Comparison of ENCODE assay signal across 24 mouse cellular contexts in the genomic region with DNA sequence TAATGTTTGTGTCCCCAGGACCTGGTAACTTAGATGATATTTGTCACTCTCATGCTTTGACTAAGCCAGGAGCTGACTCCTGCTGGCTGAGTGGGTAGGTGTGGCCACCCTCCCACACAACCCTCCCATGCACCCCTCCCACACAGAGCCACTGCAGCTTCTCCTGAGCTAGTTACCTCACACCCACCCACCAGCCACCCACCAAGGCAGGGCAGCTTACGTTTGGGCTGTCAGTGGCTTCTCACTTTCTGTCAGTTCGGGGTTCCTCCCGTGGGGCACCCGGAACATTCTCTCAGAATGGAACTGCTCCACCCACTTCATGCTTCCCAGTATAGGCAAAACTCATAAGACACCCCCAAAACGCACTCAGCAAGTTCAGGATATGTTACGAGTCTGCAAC.
DNase-seq lines count a peak whose midpoint lies in the region; ATAC-seq lines count a peak whose summit lies in the region.
"Had no signal": no experiment of that assay in that cellular context is flagged by ENCODE, and none has a peak within 500 bp of the region (broad histone marks: within the 10 kb centered on the region; RNA-seq: fewer than 3 reads in every experiment).

No protein-coding gene starts in this region.

- WGBS in heart, embryonic 13.5 days = 79% methylated on average over 6 of the region's 6 CpGs
- WGBS in limb, embryonic 10.5 days = 93% methylated on average over 6 of the region's 6 CpGs

- H3K4me2 ChIP-seq in heart, embryonic 13.5 days = no peak overlapping the region
- H3K4me2 ChIP-seq: forebrain, embryonic 15.5 days; heart, embryonic 11.5 days; hindbrain, embryonic 14.5 days; liver, embryonic 12.5 days; midbrain, embryonic 13.5 days had no signal

- DNase-seq in heart, postnatal 10 days = no peak
- peak; percentile 70 for DNase-seq in right cerebral cortex, adult 18-20 months
- no peak for DNase-seq in right cerebral cortex, postnatal 14 days
- peak; percentile 39 to 57 for DNase-seq in frontal cortex, postnatal 36 days (ENCODE audit: low spot score in 2 of 2)
- no peak for DNase-seq in limb, embryonic 10.5 days (ENCODE audit: low spot score)
- DNase-seq in layer of hippocampus, postnatal 14 days (ENCODE audit: low spot score in 2 of 2) = no peak
- DNase-seq: adrenal gland, adult 2 months; adrenal gland, postnatal 36 days; cerebellum, adult 8-10 months; cerebellum, postnatal 36 days; gastrocnemius, postnatal 36 days; kidney, adult 9 months; kidney, postnatal 10 days; lung, postnatal 4 days had no signal

- 0 out of 2 replicates have a peak, but pooled peaks have one; percentile 42 for ATAC-seq in heart, embryonic 13.5 days (ENCODE audit: extremely low read depth, insufficient number of reproducible peaks, low FRiP score, low TSS enrichment)
- ATAC-seq: activated CD4-positive, CD25-positive, alpha-beta regulatory T cell, adult 4 months; forebrain, embryonic 15.5 days; intestine, postnatal 0 days; liver, embryonic 12.5 days; midbrain, embryonic 13.5 days had no signal

- peaks cover 28% of the 10 kb centered on the region for H3K27me3 ChIP-seq in heart, embryonic 13.5 days (replicated peaks)
- H3K27me3 ChIP-seq in limb, embryonic 10.5 days (ENCODE audit: low read depth, poor library complexity, severe bottlenecking) = peaks cover 53% of the 10 kb centered on the region
- H3K27me3 ChIP-seq: CH12.LX; forebrain, embryonic 15.5 days; megakaryocyte, embryonic 14.5 days; midbrain, embryonic 13.5 days had no signal

- H3K9me3 ChIP-seq in heart, embryonic 13.5 days = no peaks in the 10 kb centered on the region
- H3K9me3 ChIP-seq in limb, embryonic 10.5 days (replicated peaks) = no peaks in the 10 kb centered on the region
- H3K9me3 ChIP-seq: forebrain, embryonic 15.5 days; liver, embryonic 12.5 days; midbrain, embryonic 13.5 days had no signal

- H3K4me3 ChIP-seq in heart, embryonic 13.5 days = no peak overlapping the region
- no peak overlapping the region for H3K4me3 ChIP-seq in limb, embryonic 10.5 days
- H3K4me3 ChIP-seq: forebrain, embryonic 15.5 days; liver, embryonic 12.5 days; megakaryocyte, embryonic 14.5 days; midbrain, embryonic 13.5 days had no signal

- intact Hi-C loops in heart, postnatal 10 days (cut with DNase I) = no loop called here

- no peak overlapping the region for H3K9ac ChIP-seq in heart, embryonic 13.5 days
- H3K9ac ChIP-seq: forebrain, embryonic 15.5 days; hindbrain, embryonic 14.5 days; liver, embryonic 12.5 days; midbrain, embryonic 13.5 days had no signal

- H3K27ac ChIP-seq in heart, embryonic 13.5 days (replicated peaks) = no peak overlapping the region
- peak overlapping the region; percentile 32; the same call in 1 of the 2 replicates for H3K27ac ChIP-seq in limb, embryonic 10.5 days
- H3K27ac ChIP-seq: forebrain, embryonic 15.5 days; hindbrain, embryonic 14.5 days; liver, embryonic 12.5 days; midbrain, embryonic 13.5 days had no signal

- H3K36me3 ChIP-seq in heart, embryonic 13.5 days = no peaks in the 10 kb centered on the region
- no peaks in the 10 kb centered on the region for H3K36me3 ChIP-seq in limb, embryonic 10.5 days
- H3K36me3 ChIP-seq: forebrain, embryonic 15.5 days; liver, embryonic 12.5 days; midbrain, embryonic 13.5 days had no signal

- H3K4me1 ChIP-seq in heart, embryonic 13.5 days = no peaks in the 10 kb centered on the region
- H3K4me1 ChIP-seq in limb, embryonic 10.5 days = peaks cover 37% of the 10 kb centered on the region
- H3K4me1 ChIP-seq: liver, embryonic 12.5 days; megakaryocyte, embryonic 14.5 days had no signal

Comparison
In these comparisons a context has a peak if more than half of its experiments do, and no peak if none do; other contexts are left out.
1. DNase-seq: peak in right cerebral cortex, adult 18-20 months (single experiment) and frontal cortex, postnatal 36 days (2 of 2); none in heart, postnatal 10 days (0 of 2), right cerebral cortex, postnatal 14 days (single experiment), limb, embryonic 10.5 days (single experiment) and layer of hippocampus, postnatal 14 days (0 of 2).